Mouse (Mus musculus) CH12.LX (cell line): ENCODE measurements around the gene Slc35b3. TPM values are rescaled to one million over a fixed set of nuclear protein-coding genes. Genes with fewer than 3 reads are reported as not detected.

Experiments used
- DNase-seq: peaks from one replicate; pipeline ENCODE4 v3.0.0-alpha.2; 2013; ENCODE audit errors: extremely low read depth
- H3K27ac ChIP-seq: 2 replicates; pipeline ENCODE4 v1.5.1; 2012; ENCODE audit warnings: low read depth, mild to moderate bottlenecking, control low read depth, moderate library complexity; ENCODE audit not compliant: insufficient read depth
- H3K27me3 ChIP-seq: replicated peaks from 2 replicates; pipeline ENCODE3; 2012; ENCODE audit warnings: inconsistent platforms
- H3K36me3 ChIP-seq, 2 experiments: replicated peaks in 1 of 2; 2 replicates each; pipeline versions ENCODE3 to v1.6.1; 2012; ENCODE audit warnings: inconsistent platforms in 1 of 2, low read length in 1 of 2, mild to moderate bottlenecking in 1 of 2, mixed read lengths in 1 of 2, moderate library complexity in 1 of 2; ENCODE audit not compliant: control insufficient read depth in 1 of 2, insufficient read depth in 1 of 2
- H3K4me1 ChIP-seq, 2 experiments: 2 replicates each; pipeline ENCODE4 v1.6.1; 2012; ENCODE audit warnings: inconsistent platforms in 1 of 2, moderate library complexity in 1 of 2; ENCODE audit not compliant: insufficient read depth in 2 of 2, control insufficient read depth in 1 of 2
- H3K4me2 ChIP-seq: 2 replicates; pipeline ENCODE4 v1.6.1; 2012; ENCODE audit warnings: low read depth, mild to moderate bottlenecking, control low read depth; ENCODE audit not compliant: poor library complexity, insufficient read depth, severe bottlenecking
- H3K4me3 ChIP-seq, 3 experiments: fragments of 150-350 bp in 1 of 3; sonication (generic) in 1 of 3; replicated peaks in 1 of 3; 2 replicates each; pipeline versions ENCODE3 to v1.5.1; 2011 to 2012; ENCODE audit warnings: low read depth in 2 of 3, low read length in 2 of 3, mild to moderate bottlenecking in 2 of 3, moderate library complexity in 2 of 3, control low read depth in 1 of 3, improper control_type of control experiment in 1 of 3, inconsistent platforms in 1 of 3, mixed read lengths in 1 of 3; ENCODE audit not compliant: poor library complexity in 1 of 3
- H3K79me2 ChIP-seq: replicated peaks from 2 replicates; pipeline ENCODE4 v1.6.1; 2012; ENCODE audit warnings: mild to moderate bottlenecking, moderate library complexity; ENCODE audit not compliant: control insufficient read depth, poor library complexity, insufficient read depth, severe bottlenecking; ENCODE audit errors: extremely low read depth
- H3K9ac ChIP-seq: 2 replicates; pipeline ENCODE4 v1.6.1; 2012; ENCODE audit warnings: low read depth, mild to moderate bottlenecking, control low read depth, moderate library complexity; ENCODE audit not compliant: insufficient read depth
- H3K9me3 ChIP-seq: replicated peaks from 2 replicates; pipeline ENCODE3; 2012; ENCODE audit warnings: low read length, inconsistent platforms, mixed read lengths
- BHLHE40 ChIP-seq: IDR thresholded peaks from 2 replicates; pipeline ENCODE4 v1.6.1; 2011; ENCODE audit warnings: mild to moderate bottlenecking, low read depth, low read length, improper control_type of control experiment
- CHD1 ChIP-seq: IDR thresholded peaks from 2 replicates; pipeline ENCODE4 v1.6.1; 2012; ENCODE audit warnings: low read depth, low read length, improper control_type of control experiment, inconsistent platforms
- CHD2 ChIP-seq: IDR thresholded peaks from 2 replicates; pipeline ENCODE4 v1.6.1; 2011; ENCODE audit warnings: low read length, improper control_type of control experiment
- E2F4 ChIP-seq: IDR thresholded peaks from 2 replicates; pipeline ENCODE4 v1.6.1; 2011; ENCODE audit warnings: low read depth, low read length, improper control_type of control experiment; ENCODE audit not compliant: insufficient replicate concordance
- ELF1 ChIP-seq: IDR thresholded peaks from 2 replicates; pipeline ENCODE4 v1.6.1; 2014; ENCODE audit warnings: low read depth, mild to moderate bottlenecking, inconsistent platforms, low read length, improper control_type of control experiment
- EP300 ChIP-seq: IDR thresholded peaks from 2 replicates; pipeline ENCODE4 v1.6.1; 2011; ENCODE audit warnings: low read length, improper control_type of control experiment
- ETS1 ChIP-seq: conservative IDR thresholded peaks from 2 replicates; pipeline ENCODE4 v1.6.1; 2012; ENCODE audit warnings: low read depth, mild to moderate bottlenecking, inconsistent platforms, low read length, improper control_type of control experiment, moderate library complexity
- GABPA ChIP-seq: IDR thresholded peaks from 2 replicates; pipeline ENCODE4 v1.6.1; 2012; ENCODE audit warnings: low read depth, low read length, improper control_type of control experiment, inconsistent platforms; ENCODE audit not compliant: insufficient replicate concordance
- IRF4 ChIP-seq: IDR thresholded peaks from 2 replicates; pipeline ENCODE4 v1.6.1; 2014; ENCODE audit warnings: low read depth, mild to moderate bottlenecking, inconsistent platforms, low read length, improper control_type of control experiment
- JUN ChIP-seq: IDR thresholded peaks from 2 replicates; pipeline ENCODE4 v1.6.1; 2011; ENCODE audit warnings: low read depth, mild to moderate bottlenecking, low read length, improper control_type of control experiment, moderate library complexity; ENCODE audit not compliant: insufficient read depth
- JUND ChIP-seq: conservative IDR thresholded peaks from 2 replicates; pipeline ENCODE4 v1.6.1; 2011; ENCODE audit warnings: low read depth, low read length, improper control_type of control experiment
- MAFK ChIP-seq: IDR thresholded peaks from 2 replicates; pipeline ENCODE4 v1.6.1; 2011; ENCODE audit warnings: low read length, improper control_type of control experiment; ENCODE audit not compliant: insufficient replicate concordance
- MAX ChIP-seq: IDR thresholded peaks from 2 replicates; pipeline ENCODE4 v1.6.1; 2011; ENCODE audit warnings: low read length, improper control_type of control experiment
- MAZ ChIP-seq: IDR thresholded peaks from 2 replicates; pipeline ENCODE4 v1.6.1; 2012; ENCODE audit warnings: low read depth, mild to moderate bottlenecking, inconsistent platforms, low read length, improper control_type of control experiment, moderate library complexity
- MEF2A ChIP-seq: IDR thresholded peaks from 2 replicates; pipeline ENCODE4 v1.6.1; 2014; ENCODE audit warnings: low read depth, mild to moderate bottlenecking, inconsistent platforms, low read length, improper control_type of control experiment, borderline replicate concordance
- MYC ChIP-seq: IDR thresholded peaks from 2 replicates; pipeline ENCODE4 v1.6.1; 2011; ENCODE audit warnings: low read depth, mild to moderate bottlenecking, improper control_type of control experiment, low read length
- PAX5 ChIP-seq: IDR thresholded peaks from 2 replicates; pipeline ENCODE4 v1.6.1; 2012; ENCODE audit warnings: low read length, inconsistent platforms, mixed read lengths
- POLR2A ChIP-seq: IDR thresholded peaks from 2 replicates; pipeline ENCODE4 v1.6.1; 2011; ENCODE audit warnings: low read depth, mild to moderate bottlenecking, improper control_type of control experiment, low read length
- RAD21 ChIP-seq: IDR thresholded peaks from 2 replicates; pipeline ENCODE4 v1.6.1; 2011; ENCODE audit warnings: low read depth, mild to moderate bottlenecking, low read length, improper control_type of control experiment, moderate library complexity
- RCOR1 ChIP-seq: conservative IDR thresholded peaks from 2 replicates; pipeline ENCODE4 v1.6.1; 2012; ENCODE audit warnings: low read depth, mild to moderate bottlenecking, inconsistent platforms, low read length, improper control_type of control experiment
- SIN3A ChIP-seq: IDR thresholded peaks from 2 replicates; pipeline ENCODE4 v1.6.1; 2012; ENCODE audit warnings: low read length, improper control_type of control experiment, inconsistent platforms
- SMC3 ChIP-seq: IDR thresholded peaks from 2 replicates; pipeline ENCODE4 v1.6.1; 2011; ENCODE audit warnings: low read depth, low read length, improper control_type of control experiment
- TBP ChIP-seq: conservative IDR thresholded peaks from 2 replicates; pipeline ENCODE4 v1.6.1; 2011; ENCODE audit warnings: low read depth, low read length, improper control_type of control experiment
- TCF12 ChIP-seq: IDR thresholded peaks from 2 replicates; pipeline ENCODE4 v1.6.1; 2014; ENCODE audit warnings: low read depth, mild to moderate bottlenecking, inconsistent platforms, low read length, improper control_type of control experiment
- UBTF ChIP-seq: IDR thresholded peaks from 2 replicates; pipeline ENCODE4 v1.6.1; 2012; ENCODE audit warnings: low read depth, mild to moderate bottlenecking, inconsistent platforms, low read length, improper control_type of control experiment, moderate library complexity
- ZC3H11A ChIP-seq: IDR thresholded peaks from 2 replicates; pipeline ENCODE4 v1.6.1; 2012; ENCODE audit warnings: low read depth, mild to moderate bottlenecking, inconsistent platforms, low read length, improper control_type of control experiment
- ZKSCAN1 ChIP-seq: IDR thresholded peaks from 2 replicates; pipeline ENCODE4 v1.6.1; 2012; ENCODE audit warnings: low read depth, inconsistent platforms, low read length, improper control_type of control experiment, borderline replicate concordance
- ZMIZ1 ChIP-seq: IDR thresholded peaks from 2 replicates; pipeline ENCODE4 v1.6.1; 2012; ENCODE audit warnings: low read depth, mild to moderate bottlenecking, inconsistent platforms, low read length, improper control_type of control experiment
- ZNF384 ChIP-seq: IDR thresholded peaks from 2 replicates; pipeline ENCODE4 v1.6.1; 2012; ENCODE audit warnings: low read depth, low read length, improper control_type of control experiment, inconsistent platforms
- dilution Hi-C: fragments of 300-500 bp; cut with MboI; formaldehyde crosslinking; loops from 2 replicates; pipeline ENCODE4 v1.14.3; 2020; ENCODE audit warnings: low sequenced_read_pairs; ENCODE audit not compliant: extremely low pct_unique_long_range_greater_than_20kb, extremely low pct_ligation_motif_present
- in situ Hi-C: fragments of 300-500 bp; cut with MboI; formaldehyde crosslinking; loops from 3 replicates; pipeline ENCODE4 v1.14.3; 2019; ENCODE audit warnings: low sequenced_read_pairs, low pct_ligation_motif_present, low pct_unique_long_range_greater_than_20kb, mixed read lengths
- polyA plus RNA-seq: library from polyadenylated mRNA; unstranded; fragments of >175 nt; gene quantifications from 2 replicates; pipeline ENCODE4 v1.2.1, GENCODE M21; 2012; ENCODE audit warnings: low read depth; ENCODE audit not compliant: insufficient read length
- total RNA-seq, 2 experiments: library from RNA; depleted of rRNA; stranded (reverse); fragments of 300-350 nt in 1 of 2; fragments of >200 nt in 1 of 2; gene quantifications; 2 replicates each; pipeline ENCODE4 v1.2.3; 2012 to 2014

The Slc35b3 gene
- total and polyA plus RNA-seq, 3 experiments: 21.6 to 32.4 (median 24.9) TPM

DNA sequence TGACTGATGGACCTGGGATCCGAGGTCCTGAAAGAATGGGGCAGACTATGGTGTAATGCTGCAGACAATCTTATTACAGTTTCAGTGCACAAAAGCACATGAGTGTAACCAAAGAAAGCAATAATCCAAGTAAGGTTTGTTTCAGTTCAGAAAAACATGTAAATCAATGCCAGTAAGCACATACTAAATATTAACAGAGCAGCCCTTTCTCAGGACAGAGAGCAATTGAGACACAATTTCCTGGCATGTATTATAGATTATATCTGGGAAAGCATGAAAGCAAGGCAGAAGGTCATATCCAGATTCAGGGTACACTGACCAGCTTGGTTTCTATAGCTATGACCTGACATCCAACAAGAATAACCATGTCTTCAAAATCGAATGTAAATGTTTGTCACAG is 2.1 kb upstream of the Slc35b3 start:
- TF ChIP-seq JUN: no peak
- TF ChIP-seq SMC3: no peak
- no peak for TF ChIP-seq ZC3H11A
- no peak for TF ChIP-seq ZMIZ1
- TF ChIP-seq PAX5: no peak
- TF ChIP-seq JUND: no peak
- TF ChIP-seq SIN3A: no peak
- TF ChIP-seq ELF1: no peak
- TF ChIP-seq MYC: no peak
- no peak for TF ChIP-seq POLR2A
- TF ChIP-seq ZNF384: no peak
- no peak for TF ChIP-seq BHLHE40
- no peak for TF ChIP-seq MAZ
- TF ChIP-seq E2F4: no peak
- TF ChIP-seq RAD21: no peak
- TF ChIP-seq MAX: no peak
- TF ChIP-seq ZKSCAN1: no peak
- no peak for TF ChIP-seq RCOR1
- no peak for TF ChIP-seq IRF4
- Histone ChIP-seq H3K9ac (no peak overlapping the region), H3K4me1 (peaks cover 6 to 33% of the 10 kb centered on the region in 2 experiments), H3K36me3 (peaks cover 0 to 26% of the 10 kb centered on the region in 2 experiments), H3K9me3 (no peaks in the 10 kb centered on the region), H3K4me2 (no peak overlapping the region), H3K4me3 (no peak overlapping the region), H3K79me2 (peaks cover 19% of the 10 kb centered on the region), H3K27me3 (no peaks in the 10 kb centered on the region), H3K27ac (no peak overlapping the region)
- no peak for DNase-seq
- dilution Hi-C loops: no loop called here
- in situ Hi-C loops: no loop called here

DNA sequence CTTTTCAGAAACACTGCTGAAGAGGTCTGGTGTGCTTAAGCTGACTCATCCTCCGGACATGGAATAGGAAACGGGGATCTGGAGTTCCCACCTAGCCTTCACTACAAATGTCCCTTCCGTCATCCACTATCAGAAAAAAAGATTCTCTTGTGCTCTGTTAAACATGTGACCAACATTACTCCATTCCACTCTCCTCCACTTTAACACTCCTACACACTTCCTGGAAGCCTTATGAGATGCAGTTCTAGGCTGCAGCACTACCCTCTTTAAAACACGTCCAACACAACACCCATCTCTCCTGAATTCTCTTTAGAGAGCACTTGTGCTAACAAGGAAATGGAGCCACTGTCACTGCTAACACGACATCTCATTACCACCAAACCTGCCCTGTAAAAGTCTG is 2.6 kb downstream of the Slc35b3 start:
- DNase-seq: no peak
- Histone ChIP-seq H3K27ac (no peak overlapping the region), H3K79me2 (peaks cover 36% of the 10 kb centered on the region), H3K9ac (no peak overlapping the region), H3K4me3 (no peak overlapping the region), H3K36me3 (peaks cover 21 to 48% of the 10 kb centered on the region in 2 experiments), H3K4me2 (no peak overlapping the region), H3K4me1 (peaks cover 6 to 31% of the 10 kb centered on the region in 2 experiments), H3K27me3 (no peaks in the 10 kb centered on the region), H3K9me3 (no peaks in the 10 kb centered on the region)
- in situ Hi-C loops (no loop called here), dilution Hi-C loops (no loop called here)
- no peak for TF ChIP-seq RAD21
- TF ChIP-seq JUND: no peak
- no peak for TF ChIP-seq RCOR1
- TF ChIP-seq ELF1: no peak
- no peak for TF ChIP-seq MAX
- no peak for TF ChIP-seq MAFK
- TF ChIP-seq TCF12: no peak
- no peak for TF ChIP-seq PAX5
- TF ChIP-seq TBP: no peak
- no peak for TF ChIP-seq GABPA
- no peak for TF ChIP-seq UBTF
- TF ChIP-seq CHD2: no peak
- no peak for TF ChIP-seq MEF2A
- TF ChIP-seq EP300: no peak
- TF ChIP-seq CHD1: no peak
- no peak for TF ChIP-seq POLR2A
- TF ChIP-seq ETS1: no peak
